Mouse (Mus musculus) urinary bladder, postnatal 14 days (tissue): Measurements from ENCODE around the gene Krba1.

Experiments
- DNase-seq: peaks from one replicate; pipeline ENCODE4 v3.0.0; 2021; ENCODE audit warnings: low spot score

Gene Krba1

DNA sequence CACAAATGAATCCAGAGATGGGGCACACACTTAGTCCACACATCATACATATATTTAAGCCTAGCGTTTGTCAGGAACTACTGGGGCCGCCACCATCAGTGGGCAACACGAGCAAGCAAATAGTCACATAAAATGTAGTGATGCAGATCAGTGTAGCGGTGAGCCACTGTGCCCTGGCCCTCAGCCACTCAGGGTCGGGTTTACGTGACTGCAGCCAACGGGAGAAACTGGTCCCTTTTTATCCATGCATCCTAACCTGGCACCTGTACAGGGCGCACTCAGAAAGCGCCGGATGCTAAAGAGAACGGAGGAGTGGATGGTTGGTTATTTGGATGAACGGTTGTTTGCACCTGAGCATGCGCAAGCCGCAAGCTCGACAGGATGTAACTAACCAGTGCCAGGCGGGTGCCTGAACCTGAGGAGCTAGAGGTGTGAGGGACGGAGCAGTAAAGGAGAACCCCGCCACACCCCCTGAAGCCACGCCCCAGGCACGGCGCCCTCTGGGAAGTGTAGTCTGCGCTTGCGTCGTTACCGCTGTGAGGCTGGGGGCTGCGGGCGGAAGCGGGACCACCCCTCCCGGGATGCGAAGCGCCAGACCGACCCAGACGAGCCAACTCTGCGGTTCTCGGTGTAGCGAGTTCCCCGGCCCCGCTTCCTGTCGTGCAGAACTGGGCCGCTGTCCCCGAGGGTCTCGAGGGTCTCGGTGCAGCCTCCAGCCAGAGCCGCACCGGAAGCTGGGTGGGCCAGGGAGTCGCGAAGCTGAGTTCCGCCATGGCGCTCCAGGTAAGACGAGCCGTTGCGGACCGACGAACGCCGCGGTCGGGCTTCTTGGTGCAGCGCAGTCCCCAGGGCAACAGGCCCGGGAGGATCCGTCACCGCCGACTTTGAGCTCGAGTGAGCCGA, at the start of gene Krba1:
TSS of gene Krba1 (plus strand) at position 482 of the 903 bp plus-strand sequence.
- peak; percentile 89 for DNase-seq

GRCm38 (mm10) chr6:48358897-48359296, 36.5 kb upstream of the Krba1 start:
- DNase-seq: no peak

GRCm38 (mm10) chr6:48366322-48366996, 28.9 kb upstream of the Krba1 start:
- DNase-seq: no peak

GRCm38 (mm10) chr6:48388221-48388620, 7.2 kb upstream of the Krba1 start:
- DNase-seq: no peak

DNA sequence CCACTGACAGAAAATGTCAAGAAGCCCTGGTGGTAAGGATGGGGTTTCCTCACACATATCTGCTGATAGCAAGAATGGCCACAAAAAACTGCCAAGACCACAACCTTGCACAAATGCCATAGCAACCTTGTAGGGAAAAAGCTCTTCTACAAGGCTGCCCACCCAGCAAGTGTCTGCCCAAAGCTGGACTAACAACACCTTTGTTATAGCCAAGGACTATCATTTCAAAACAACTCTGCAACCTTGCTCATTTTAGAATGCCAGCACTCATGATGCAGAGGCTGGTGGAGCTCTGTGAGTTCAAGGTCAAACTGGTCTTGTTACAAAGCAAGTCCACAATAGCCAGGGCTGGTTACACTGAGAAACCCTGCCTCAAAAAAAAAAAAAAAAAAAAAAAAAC, 1.6 kb upstream of the Krba1 start:
- DNase-seq: no peak

DNA sequence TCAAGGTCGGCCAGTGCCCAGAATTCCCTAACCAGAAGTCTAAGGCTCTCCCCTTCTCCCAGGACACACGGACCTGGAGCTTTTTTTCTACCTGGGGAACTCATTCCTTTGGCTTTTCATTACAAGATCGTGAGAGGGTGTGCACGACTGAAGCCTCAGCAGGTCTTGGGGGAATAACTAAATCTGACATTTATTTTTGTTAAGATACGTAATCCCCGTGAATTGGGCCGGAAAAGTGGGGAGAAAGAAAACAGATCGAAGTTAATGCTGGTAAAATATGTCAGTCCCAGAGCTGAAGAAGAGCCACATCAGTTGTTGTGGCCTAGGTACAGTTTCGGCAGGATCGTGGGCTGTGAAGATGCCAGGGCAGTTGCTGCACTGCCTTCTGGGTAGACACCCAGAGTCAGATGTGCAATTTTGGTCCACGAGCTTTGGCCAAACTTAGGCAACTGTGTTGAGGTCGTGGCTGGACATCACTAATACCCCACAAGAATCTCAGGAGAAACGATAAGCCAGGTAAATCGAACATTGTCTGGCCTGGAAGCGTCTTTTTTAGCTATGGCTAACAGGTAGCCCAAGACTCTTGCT, 716 bp downstream of the Krba1 start:
- no peak for DNase-seq

DNA sequence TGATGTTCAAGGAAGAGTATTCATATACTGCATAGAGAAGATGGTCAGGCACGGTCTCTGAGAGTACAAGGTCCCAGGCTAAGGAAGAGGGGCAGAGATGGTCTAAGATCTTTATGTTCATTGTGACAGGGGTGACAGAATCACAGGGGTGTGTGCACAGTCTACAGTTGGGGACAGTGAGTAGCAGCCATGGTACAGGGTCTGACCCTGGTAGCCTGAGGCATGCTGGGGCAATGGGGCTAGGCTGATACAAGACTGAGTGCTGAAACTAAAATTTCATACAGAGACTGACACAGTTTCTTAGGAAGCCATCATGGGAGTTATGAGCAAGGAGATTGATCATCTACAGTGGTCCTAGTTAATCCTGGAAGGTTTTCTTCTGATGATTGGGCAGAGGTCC, 1.3 kb downstream of the Krba1 start:
- DNase-seq: no peak

- DNase-seq: no peak
Observed at GRCm38 (mm10) chr6:48397336-48397735, 1.9 kb downstream of the Krba1 start.

DNA sequence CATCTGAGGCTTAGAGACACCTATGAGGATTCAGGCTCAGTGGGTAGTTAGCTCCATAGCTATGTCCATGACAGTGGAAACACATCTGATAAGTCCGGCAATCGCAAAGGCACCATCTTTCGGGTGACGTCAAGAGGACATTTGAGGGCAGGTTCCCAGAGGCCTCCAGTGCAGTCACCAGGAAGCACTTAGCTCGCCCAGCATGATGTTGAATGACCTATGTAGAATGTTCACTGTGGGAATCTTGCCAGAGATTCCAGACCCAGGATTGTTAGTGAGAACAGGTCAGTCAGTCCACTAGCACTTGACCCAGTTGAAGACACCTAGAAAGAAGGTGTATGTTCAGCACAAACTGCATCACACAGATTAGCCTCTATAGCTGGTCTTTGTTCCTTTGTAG, 4.5 kb downstream of the Krba1 start:
- no peak for DNase-seq

DNA sequence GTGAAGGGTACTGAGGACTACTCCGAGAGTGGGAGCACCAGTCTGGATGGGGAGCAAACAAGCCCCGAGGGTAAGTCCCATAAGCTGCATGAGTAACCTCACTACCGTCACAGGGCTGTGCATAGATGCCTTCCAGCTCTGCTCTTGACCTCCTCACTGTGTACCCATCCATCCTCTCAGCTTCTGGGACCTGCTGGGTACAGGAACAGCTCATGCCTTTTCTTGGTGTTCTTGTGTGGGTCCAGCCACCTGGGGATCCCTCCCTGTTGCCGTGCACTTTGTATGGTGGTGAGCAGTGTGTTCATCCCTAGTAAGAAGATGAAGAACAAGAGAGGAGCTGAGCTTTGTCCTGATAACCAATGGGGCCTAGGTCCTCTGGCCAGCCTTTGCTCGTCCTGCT, 8.7 kb downstream of the Krba1 start:
- no peak for DNase-seq

DNA sequence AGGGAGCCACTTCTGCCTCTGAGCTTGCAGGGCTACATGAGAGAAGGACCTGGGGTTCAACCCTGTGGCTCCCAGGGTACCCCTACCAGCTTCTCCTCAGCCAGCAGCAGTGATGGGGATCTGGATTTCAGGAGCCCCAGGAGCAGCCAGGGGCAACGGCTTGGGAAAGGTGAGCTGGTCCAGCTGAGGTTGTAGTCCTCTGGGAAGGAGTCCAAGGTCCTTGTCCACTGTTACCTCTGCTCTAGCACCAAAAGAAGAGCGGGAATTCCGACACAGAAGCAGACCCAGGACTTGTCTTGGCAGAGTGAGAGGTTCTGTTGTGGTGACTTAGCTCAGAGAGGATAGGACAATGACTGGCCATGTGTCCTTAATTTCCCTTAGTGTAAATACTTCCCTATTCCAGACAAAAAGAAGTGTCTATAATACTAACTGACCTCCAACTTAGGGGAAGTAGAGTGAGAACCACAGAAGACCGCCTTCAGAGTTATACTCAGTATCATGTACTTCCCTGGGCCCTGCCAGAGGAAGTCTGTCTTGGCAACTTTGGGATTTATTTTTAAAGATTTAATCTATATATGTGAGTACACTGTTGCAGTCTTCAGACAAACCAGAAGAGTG, 14.4 kb downstream of the Krba1 start:
- DNase-seq: no peak

GRCm38 (mm10) chr6:48410551-48410950, 15.2 kb downstream of the Krba1 start:
- DNase-seq: no peak

DNA sequence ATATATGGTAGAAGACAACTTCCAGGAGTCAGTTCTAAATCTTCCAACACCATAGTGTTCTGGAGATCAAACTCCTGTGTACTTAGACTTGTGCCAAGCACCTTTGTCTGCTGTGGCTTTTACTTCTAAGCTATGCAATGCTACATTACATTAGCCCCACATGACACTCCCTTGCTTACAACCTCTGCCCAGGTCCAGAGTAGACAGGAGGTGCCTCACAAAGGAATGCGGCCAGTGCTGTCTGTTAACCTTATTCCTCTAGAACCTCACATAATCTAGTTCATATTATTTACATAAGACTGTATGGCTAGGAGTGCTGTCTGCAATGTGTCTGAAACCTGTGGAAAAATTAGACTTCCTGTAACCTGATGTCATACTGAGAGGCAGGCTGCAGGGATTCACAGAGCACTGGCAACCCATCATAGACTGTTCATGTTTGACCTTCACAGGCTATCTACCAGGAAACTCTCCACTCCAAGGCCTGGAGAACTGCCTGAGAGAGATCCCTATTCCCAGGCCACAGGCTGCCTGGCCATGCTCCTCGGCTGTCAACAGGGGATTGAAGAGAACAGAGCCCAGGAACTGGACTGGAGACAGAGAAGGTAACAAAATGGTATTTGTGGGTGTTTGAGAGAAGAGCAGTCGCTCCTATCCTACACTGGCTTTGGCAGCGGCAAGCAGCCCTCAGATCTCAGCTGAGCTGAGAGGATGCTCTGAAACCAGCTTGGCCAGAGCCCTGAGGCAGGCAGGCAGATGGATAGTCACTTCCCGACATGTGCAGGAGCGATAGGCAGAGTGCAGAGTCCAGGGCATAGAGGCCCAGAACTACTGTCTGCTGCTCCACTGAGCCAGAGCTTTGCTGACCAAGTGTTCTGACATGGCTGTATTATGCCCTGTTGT, 16.1 kb downstream of the Krba1 start:
- DNase-seq: peak; percentile 35

DNA sequence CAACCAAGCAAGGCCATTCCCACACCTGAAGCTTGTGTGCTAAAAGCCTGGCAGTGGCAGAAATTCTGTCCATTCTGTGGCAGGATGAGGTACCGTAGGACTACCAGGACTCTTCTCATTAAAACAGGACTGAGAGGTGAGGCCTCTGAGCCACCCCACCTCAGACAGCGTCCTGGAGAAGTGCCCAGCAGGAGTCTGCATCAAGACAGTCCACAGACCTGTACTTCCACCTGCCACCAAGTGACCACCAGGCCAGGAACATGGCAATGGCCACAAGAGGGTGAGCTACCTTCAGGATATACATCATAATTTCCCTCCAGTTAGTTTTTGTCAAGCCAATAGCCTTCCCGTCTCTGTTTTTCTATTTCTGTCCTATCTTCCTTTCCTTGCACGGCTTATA, 16.8 kb downstream of the Krba1 start:
- DNase-seq: no peak

DNA sequence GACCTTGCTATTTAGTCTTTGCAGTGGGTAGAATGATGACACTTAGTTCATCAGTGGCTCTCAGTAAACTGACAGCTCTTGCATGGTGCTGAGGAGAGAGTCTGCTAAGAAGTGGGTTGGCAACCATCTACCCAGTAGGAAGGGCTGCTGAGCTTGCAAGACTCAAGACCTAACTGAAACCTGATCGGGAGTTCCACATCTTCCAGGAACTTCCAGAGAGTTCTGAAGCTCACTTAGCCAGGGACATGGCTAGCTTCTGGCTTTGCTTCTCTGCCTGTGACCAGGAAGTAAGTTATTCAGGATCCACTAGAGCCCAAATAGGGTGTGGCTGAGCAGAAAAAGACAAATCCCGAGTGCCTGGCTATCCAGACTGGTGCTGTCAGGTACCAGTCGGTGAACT, 17.3 kb downstream of the Krba1 start:
- no peak for DNase-seq

GRCm38 (mm10) chr6:48413081-48413480, 17.7 kb downstream of the Krba1 start:
- no peak for DNase-seq

- DNase-seq: no peak
Observed at GRCm38 (mm10) chr6:48414886-48415285, 19.5 kb downstream of the Krba1 start.

DNA sequence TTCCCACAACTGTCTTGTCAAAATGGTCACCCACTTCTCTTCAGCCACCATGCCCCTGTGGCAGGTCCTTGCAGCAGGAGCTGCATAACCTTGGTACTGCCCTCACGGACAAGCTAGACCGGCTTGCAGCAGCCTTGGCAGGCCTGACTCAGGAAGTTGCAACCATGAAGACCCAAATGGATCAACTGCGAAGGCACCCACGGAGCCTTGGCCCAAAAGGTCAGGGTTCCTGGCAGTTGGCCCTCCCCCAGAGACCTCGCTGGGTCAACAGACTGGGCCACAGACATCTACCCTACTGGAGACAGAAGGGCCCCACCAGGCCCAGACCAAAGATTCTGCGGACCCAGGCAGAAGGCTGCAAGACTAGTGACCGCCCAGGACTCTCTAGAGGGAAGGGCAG, 20.2 kb downstream of the Krba1 start:
- no peak for DNase-seq

DNA sequence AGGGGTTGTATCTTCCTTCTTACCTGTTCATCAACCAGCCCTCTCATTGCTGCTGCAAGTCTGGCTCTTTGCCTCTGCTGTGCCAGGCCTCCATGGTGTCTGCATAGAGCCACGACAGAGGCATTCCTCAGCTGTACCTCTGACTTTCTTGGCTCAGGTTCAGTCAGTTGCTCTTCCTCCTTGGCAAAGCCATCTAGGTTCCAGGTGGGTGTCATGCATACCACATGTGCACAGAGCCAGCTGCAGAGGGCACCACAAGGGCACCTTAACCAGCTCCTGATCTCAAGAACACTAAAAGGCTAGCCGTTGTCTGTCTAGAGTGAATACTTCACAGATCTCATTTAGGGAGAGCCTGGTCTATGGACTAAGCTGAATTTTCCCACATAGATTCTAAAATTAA, 21.1 kb downstream of the Krba1 start:
- DNase-seq: no peak

DNA sequence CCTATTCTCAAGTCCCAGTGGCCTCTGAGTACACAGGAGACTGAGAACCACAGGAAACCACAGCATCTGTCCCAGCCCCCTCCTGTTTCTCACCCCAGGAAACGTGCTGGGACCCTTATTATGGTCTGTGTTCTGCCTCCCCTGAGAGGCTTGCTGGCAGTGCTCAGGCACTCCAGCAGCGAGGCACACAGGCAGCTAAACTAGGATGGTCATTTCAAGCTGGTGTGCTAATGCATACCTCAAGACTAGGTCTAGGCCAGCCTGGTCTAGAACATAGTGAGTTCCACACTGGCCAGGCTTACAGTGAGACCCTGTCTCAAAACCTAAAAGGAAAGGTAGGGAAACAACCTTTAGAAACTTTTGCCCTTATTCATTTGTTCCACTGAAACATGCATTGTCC, 25.3 kb downstream of the Krba1 start:
- no peak for DNase-seq

DNA sequence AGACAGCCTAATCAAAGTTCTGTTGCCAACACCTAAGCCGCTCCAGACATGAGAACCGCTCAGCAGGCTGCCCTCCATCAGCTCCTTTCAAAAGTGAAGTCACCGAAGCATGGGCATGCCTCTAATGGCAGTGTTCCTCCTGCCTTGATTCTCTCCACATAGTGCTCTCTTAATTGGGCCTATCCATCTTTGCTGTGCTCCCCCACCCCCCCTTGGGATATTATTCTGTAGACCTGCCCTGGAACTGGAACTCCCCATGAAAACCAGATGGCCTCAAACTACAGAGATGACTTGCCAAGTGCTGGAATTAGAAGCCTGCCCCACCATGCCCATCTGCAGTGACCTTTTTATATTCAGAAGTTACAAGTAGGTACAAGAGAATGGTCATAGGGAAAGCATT, 27.9 kb downstream of the Krba1 start:
- DNase-seq: no peak

DNA sequence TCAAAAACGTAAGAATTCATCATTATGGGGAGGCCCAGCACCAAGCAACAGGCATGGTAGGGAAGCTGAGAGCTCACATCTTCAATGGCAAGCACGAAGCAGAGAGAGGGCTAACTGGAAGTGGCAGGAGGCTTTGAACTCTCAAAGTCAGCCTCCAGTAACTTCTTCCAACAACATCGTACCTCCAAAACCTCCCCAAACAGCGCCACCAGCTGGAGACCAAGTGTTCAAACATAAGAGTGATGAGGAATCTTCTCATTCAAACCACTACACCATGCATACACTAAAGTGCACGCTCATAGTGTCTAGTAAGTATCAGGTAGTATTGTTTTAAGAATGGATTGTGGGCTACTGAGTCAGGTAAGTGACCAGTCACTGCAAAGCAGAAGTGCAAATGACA, 28.7 kb downstream of the Krba1 start:
- no peak for DNase-seq
